Mouse (Mus musculus) CH12.LX (cell line): ENCODE measurements at regions not wholly inside any gene's neighbourhood (a gene's known extent, or its start where the extent isn't known, plus 50 kb on each side); places are given as distances from the start of the nearest gene placed in this dataset.

Source experiments
- CHD2 ChIP-seq: IDR thresholded peaks from 2 replicates; pipeline ENCODE4 v1.6.1; 2011; ENCODE audit warnings: low read length, improper control_type of control experiment
- HCFC1 ChIP-seq: IDR thresholded peaks from 2 replicates; pipeline ENCODE4 v1.6.1; 2012; ENCODE audit warnings: low read depth, mild to moderate bottlenecking, inconsistent platforms, low read length, improper control_type of control experiment
- POLR2A ChIP-seq: IDR thresholded peaks from 2 replicates; pipeline ENCODE4 v1.6.1; 2011; ENCODE audit warnings: low read depth, mild to moderate bottlenecking, improper control_type of control experiment, low read length
- RAD21 ChIP-seq: IDR thresholded peaks from 2 replicates; pipeline ENCODE4 v1.6.1; 2011; ENCODE audit warnings: low read depth, mild to moderate bottlenecking, low read length, improper control_type of control experiment, moderate library complexity

DNA sequence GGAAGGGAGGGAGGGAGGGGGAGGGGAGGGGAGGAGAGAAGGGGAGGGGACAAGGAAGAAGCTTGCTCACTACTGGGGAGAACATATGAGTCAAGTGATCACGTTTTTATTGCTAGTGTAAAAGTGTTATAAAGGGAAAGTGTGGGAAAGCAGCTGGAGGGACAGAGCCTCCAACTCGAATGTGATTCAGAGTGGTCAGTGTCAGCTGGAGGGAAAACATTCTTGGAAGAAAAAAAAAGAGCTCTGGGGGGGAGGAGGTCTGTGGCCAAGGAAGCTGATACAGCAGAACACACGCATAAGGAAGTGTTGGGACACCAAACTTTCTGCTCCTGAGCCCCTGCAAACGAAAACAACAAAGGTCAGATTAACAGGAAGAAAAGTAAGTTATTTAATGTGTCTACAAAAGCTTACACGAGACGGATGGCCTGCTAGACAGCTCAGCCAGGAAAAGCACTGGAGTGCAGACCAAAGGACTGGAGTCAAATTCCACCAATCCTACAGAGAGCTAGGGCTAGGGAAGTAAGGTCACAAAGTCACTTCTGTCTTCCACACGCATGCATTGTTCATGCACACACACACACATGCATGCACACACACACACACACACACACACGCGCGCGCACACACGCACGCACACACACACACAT is 85.1 kb upstream of the Epcam start:
- TF ChIP-seq POLR2A: no peak
- TF ChIP-seq HCFC1: no peak
- TF ChIP-seq CHD2: no peak
- no peak for TF ChIP-seq RAD21
